Mouse (Mus musculus): ENCODE results near the gene Wnt5b. TPM values are rescaled to one million over a fixed set of nuclear protein-coding genes. Genes with fewer than 3 reads are reported as not detected.

Wnt5b gene
- total and polyA plus RNA-seq, 2 experiments from 2014 or later, result 4.3 to 5.3 TPM

GRCm38 (mm10) chr6:119584061-119584460 lies 39.9 kb upstream of the Wnt5b start:
- ATAC-seq (ENCODE audit: insufficient read depth, low read depth) (no peak), DNase-seq (ENCODE audit: low spot score) (no peak)
- Histone ChIP-seq H3K4me1 (ENCODE audit: control insufficient read depth, insufficient read depth) (peaks cover 32% of the 10 kb centered on the region), H3K27me3 (ENCODE audit: control insufficient read depth, insufficient read depth, low read length) (no peaks in the 10 kb centered on the region), H3K9ac (replicated peaks; ENCODE audit: low read depth, low read length) (no peak overlapping the region), H3K4me3 (ENCODE audit: low read depth, low read length) (no peak overlapping the region), H3K27ac (ENCODE audit: low read depth) (no peak overlapping the region), H3K36me3 (replicated peaks; ENCODE audit: control insufficient read depth, insufficient read depth, low read length) (0 out of 2 replicates have a peak, but pooled peaks cover 3% of the 10 kb centered on the region), H3K4me2 (ENCODE audit: low read depth, low read length) (no peak overlapping the region), H3K9me3 (replicated peaks; ENCODE audit: control insufficient read depth, low read length) (no peaks in the 10 kb centered on the region)
- TF ChIP-seq EP300 (IDR thresholded peaks at IDR 0.05; ENCODE audit: low read depth) (no peak), CTCF (IDR thresholded peaks at IDR 0.05; ENCODE audit: low read depth) (no peak)
- WGBS, result 73% methylated on average over 1 of the region's 1 CpGs

DNA sequence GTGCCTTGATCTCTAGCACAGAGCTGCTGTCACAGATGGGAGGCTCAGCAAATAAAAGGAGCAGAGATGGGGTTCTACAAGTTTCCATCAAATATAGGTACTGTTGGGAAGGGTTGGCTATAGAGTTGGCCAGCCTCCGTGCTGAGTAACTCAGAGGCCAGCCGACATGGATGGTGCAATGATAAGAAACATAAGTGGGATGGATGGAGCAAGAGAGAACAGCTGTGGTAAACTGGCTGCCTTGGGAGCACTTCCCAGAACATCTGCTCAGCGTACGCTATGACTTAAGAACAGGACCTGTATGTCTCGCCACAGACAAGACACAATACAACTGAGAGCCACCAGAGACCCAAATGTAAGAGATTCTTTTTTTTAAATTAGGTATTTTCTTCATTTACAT lies 39.0 kb upstream of the Wnt5b start:
- 79% methylated on average over 5 of the region's 5 CpGs for WGBS
- no peak for ATAC-seq (ENCODE audit: insufficient read depth, low read depth)

GRCm38 (mm10) chr6:119576706-119577105 lies 32.6 kb upstream of the Wnt5b start:
- TF ChIP-seq EP300 (IDR thresholded peaks at IDR 0.05; ENCODE audit: low read depth) (no peak), CTCF (IDR thresholded peaks at IDR 0.05; ENCODE audit: low read depth) (no peak)
- 92% methylated on average over 4 of the region's 4 CpGs for WGBS
- Histone ChIP-seq H3K9me3 (replicated peaks; ENCODE audit: control insufficient read depth, low read length) (no peaks in the 10 kb centered on the region; the same call in 1 of the 2 replicates), H3K4me2 (ENCODE audit: low read depth, low read length) (no peak overlapping the region), H3K36me3 (replicated peaks; ENCODE audit: control insufficient read depth, insufficient read depth, low read length) (peaks cover 28% of the 10 kb centered on the region), H3K4me3 (ENCODE audit: low read depth, low read length) (no peak overlapping the region), H3K27me3 (ENCODE audit: control insufficient read depth, insufficient read depth, low read length) (no peaks in the 10 kb centered on the region), H3K27ac (ENCODE audit: low read depth) (no peak overlapping the region), H3K9ac (replicated peaks; ENCODE audit: low read depth, low read length) (no peak overlapping the region), H3K4me1 (ENCODE audit: control insufficient read depth, insufficient read depth) (peaks cover 13% of the 10 kb centered on the region)
- no peak for DNase-seq (ENCODE audit: low spot score)
- no peak for ATAC-seq (ENCODE audit: insufficient read depth, low read depth)

More for the DNA sequence above, 39.0 kb upstream of the Wnt5b start:
- Histone ChIP-seq H3K27me3 (ENCODE audit: control insufficient read depth, insufficient read depth, low read length) (no peaks in the 10 kb centered on the region), H3K36me3 (replicated peaks; ENCODE audit: control insufficient read depth, insufficient read depth, low read length) (peaks cover 3% of the 10 kb centered on the region; the same call in 1 of the 2 replicates), H3K4me2 (ENCODE audit: low read depth, low read length) (no peak overlapping the region), H3K9ac (replicated peaks; ENCODE audit: low read depth, low read length) (no peak overlapping the region), H3K4me1 (ENCODE audit: control insufficient read depth, insufficient read depth) (peaks cover 31% of the 10 kb centered on the region), H3K9me3 (replicated peaks; ENCODE audit: control insufficient read depth, low read length) (no peaks in the 10 kb centered on the region), H3K27ac (ENCODE audit: low read depth) (no peak overlapping the region), H3K4me3 (ENCODE audit: low read depth, low read length) (no peak overlapping the region)
- TF ChIP-seq EP300 (IDR thresholded peaks at IDR 0.05; ENCODE audit: low read depth), result no peak
- no peak for TF ChIP-seq CTCF (IDR thresholded peaks at IDR 0.05; ENCODE audit: low read depth)
- DNase-seq (ENCODE audit: low spot score), result no peak

DNA sequence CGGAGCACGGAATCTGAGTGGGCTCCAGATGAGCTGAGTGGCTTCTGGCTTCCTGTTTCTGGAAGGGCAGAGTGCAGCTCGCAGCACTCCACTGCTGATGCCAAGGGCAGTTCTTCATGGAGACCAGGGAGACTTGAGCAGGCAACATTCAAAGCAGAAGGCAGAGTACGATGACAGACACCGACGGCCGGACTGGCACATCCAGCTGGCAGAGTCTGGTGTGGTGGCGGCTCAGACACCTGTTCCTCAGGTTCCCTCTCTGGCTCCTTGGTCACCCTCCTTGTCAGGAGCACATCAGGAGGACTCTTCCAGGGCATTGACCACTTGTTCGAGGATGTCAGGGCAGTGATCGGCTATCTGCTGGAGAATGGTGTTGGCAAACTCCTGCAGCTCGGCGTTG lies 31.2 kb upstream of the Wnt5b start:
- Histone ChIP-seq H3K4me2 (ENCODE audit: low read depth, low read length) (no peak overlapping the region), H3K27me3 (ENCODE audit: control insufficient read depth, insufficient read depth, low read length) (no peaks in the 10 kb centered on the region), H3K36me3 (replicated peaks; ENCODE audit: control insufficient read depth, insufficient read depth, low read length) (peaks cover 28% of the 10 kb centered on the region), H3K9ac (replicated peaks; ENCODE audit: low read depth, low read length) (no peak overlapping the region), H3K4me3 (ENCODE audit: low read depth, low read length) (no peak overlapping the region), H3K27ac (ENCODE audit: low read depth) (no peak overlapping the region), H3K4me1 (ENCODE audit: control insufficient read depth, insufficient read depth) (peaks cover 16% of the 10 kb centered on the region), H3K9me3 (replicated peaks; ENCODE audit: control insufficient read depth, low read length) (no peaks in the 10 kb centered on the region; the same call in 1 of the 2 replicates)
- ATAC-seq (ENCODE audit: insufficient read depth, low read depth), result no peak
- TF ChIP-seq EP300 (IDR thresholded peaks at IDR 0.05; ENCODE audit: low read depth) (no peak), CTCF (IDR thresholded peaks at IDR 0.05; ENCODE audit: low read depth) (no peak)
- DNase-seq (ENCODE audit: low spot score), result no peak
- WGBS, result 93% methylated on average over 12 of the region's 12 CpGs

- DNase-seq (ENCODE audit: low spot score) (peak; percentile 77), ATAC-seq (ENCODE audit: insufficient read depth, low read depth) (peak; percentile 87)
- H3K27ac ChIP-seq (ENCODE audit: low read depth), result peak overlapping the region; percentile 50
Observed at GRCm38 (mm10) chr6:119572296-119572695, 28.1 kb upstream of the Wnt5b start.

DNA sequence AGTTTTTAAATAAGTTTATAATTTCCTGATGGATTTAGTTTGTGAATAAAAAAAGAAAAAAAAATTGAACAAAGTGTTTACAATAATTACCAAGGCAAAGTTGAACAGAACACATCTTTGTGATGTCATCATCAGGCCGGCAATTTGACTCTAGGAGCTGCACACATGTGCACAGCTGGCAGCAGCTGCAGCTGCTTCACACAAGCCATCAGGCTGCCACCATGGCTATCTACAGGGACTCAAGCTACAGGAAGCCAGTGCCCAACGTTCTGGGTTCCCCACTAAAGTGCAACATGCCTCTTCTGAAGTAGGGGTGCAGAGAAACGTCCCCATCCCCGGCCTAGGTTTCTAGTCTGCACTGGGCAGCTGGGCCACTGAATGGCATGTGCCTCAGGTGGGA lies 26.6 kb upstream of the Wnt5b start:
- Histone ChIP-seq H3K36me3 (replicated peaks; ENCODE audit: control insufficient read depth, insufficient read depth, low read length) (peaks cover 23% of the 10 kb centered on the region), H3K9me3 (replicated peaks; ENCODE audit: control insufficient read depth, low read length) (no peaks in the 10 kb centered on the region), H3K4me1 (ENCODE audit: control insufficient read depth, insufficient read depth) (peaks cover 16% of the 10 kb centered on the region), H3K9ac (replicated peaks; ENCODE audit: low read depth, low read length) (no peak overlapping the region), H3K27ac (ENCODE audit: low read depth) (no peak overlapping the region), H3K4me3 (ENCODE audit: low read depth, low read length) (no peak overlapping the region), H3K27me3 (ENCODE audit: control insufficient read depth, insufficient read depth, low read length) (no peaks in the 10 kb centered on the region), H3K4me2 (ENCODE audit: low read depth, low read length) (no peak overlapping the region)
- 78% methylated on average over 4 of the region's 4 CpGs for WGBS
- ATAC-seq (ENCODE audit: insufficient read depth, low read depth) (no peak), DNase-seq (ENCODE audit: low spot score) (no peak)
- TF ChIP-seq CTCF (IDR thresholded peaks at IDR 0.05; ENCODE audit: low read depth) (no peak), EP300 (IDR thresholded peaks at IDR 0.05; ENCODE audit: low read depth) (no peak)

More at GRCm38 (mm10) chr6:119572296-119572695, 28.1 kb upstream of the Wnt5b start:
- H3K9ac ChIP-seq (replicated peaks; ENCODE audit: low read depth, low read length), result no peak overlapping the region
- H3K9me3 ChIP-seq (replicated peaks; ENCODE audit: control insufficient read depth, low read length), result no peaks in the 10 kb centered on the region; the same call in 1 of the 2 replicates
- H3K4me1 ChIP-seq (ENCODE audit: control insufficient read depth, insufficient read depth), result peaks cover 16% of the 10 kb centered on the region
- H3K36me3 ChIP-seq (replicated peaks; ENCODE audit: control insufficient read depth, insufficient read depth, low read length), result peaks cover 28% of the 10 kb centered on the region
- no peak overlapping the region for H3K4me2 ChIP-seq (ENCODE audit: low read depth, low read length)
- H3K27me3 ChIP-seq (ENCODE audit: control insufficient read depth, insufficient read depth, low read length), result no peaks in the 10 kb centered on the region
- TF ChIP-seq CTCF (IDR thresholded peaks at IDR 0.05; ENCODE audit: low read depth), result no peak
- H3K4me3 ChIP-seq (ENCODE audit: low read depth, low read length), result no peak overlapping the region
- 16% methylated on average over 7 of the region's 7 CpGs for WGBS
